In the genomic region with DNA sequence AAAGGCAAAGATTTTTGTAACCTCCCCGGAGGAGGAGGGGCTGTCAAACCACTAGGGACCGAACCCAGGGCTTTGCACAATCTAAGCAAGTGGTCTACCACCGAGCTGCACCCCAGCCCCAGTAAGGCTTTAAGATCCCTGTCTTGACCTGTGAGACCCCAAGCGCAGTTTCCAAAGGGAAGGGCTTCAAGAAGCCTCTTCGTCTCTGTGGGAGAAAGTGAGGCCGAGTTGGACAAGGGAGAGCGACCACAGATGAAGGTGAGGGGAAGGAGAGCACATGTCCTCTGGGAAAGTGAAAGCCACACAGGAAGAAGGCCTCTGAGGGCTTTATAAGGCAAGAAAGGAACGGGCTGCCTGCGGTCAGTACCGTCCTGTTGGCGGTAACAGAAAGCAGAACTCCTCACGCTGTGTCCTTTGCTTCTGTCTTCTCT, we compare ENCODE assay signal across 8 mouse cellular contexts. TPM values are rescaled to one million over a fixed set of nuclear protein-coding genes. Genes with fewer than 3 reads are reported as not detected.
A peak's percentile ranks its signal among the peaks of the same experiment; 100 is the strongest.
DNase-seq lines count a peak whose midpoint lies in the region; ATAC-seq lines count a peak whose summit lies in the region.

No protein-coding gene starts in this region.

- no peaks in the 10 kb centered on the region for H3K9me3 ChIP-seq in liver, embryonic 13.5 days (replicated peaks)

- H3K9ac ChIP-seq in liver, embryonic 13.5 days = peak overlapping the region; percentile 22; the same call in 1 of the 2 replicates

- H3K4me3 ChIP-seq in liver, embryonic 13.5 days (replicated peaks) = peak overlapping the region; percentile 21; the same call in 1 of the 2 replicates

- peak; percentile 86 for ATAC-seq in granulocyte monocyte progenitor cell, adult 5-6 weeks (replicated peaks; ENCODE audit: poor library complexity, severe bottlenecking)
- 0 out of 2 replicates have a peak, but pooled peaks have one; percentile 31 for ATAC-seq in liver, embryonic 13.5 days (ENCODE audit: low read depth)

- H3K4me1 ChIP-seq in liver, embryonic 13.5 days (replicated peaks) = peaks cover 13% of the 10 kb centered on the region; the same call in 1 of the 2 replicates

- 13% methylated on average over 12 of the region's 12 CpGs for WGBS in liver, embryonic 13.5 days (ENCODE audit: insufficient replicate concordance)

- no peaks in the 10 kb centered on the region for H3K27me3 ChIP-seq in liver, embryonic 13.5 days

- H3K4me2 ChIP-seq in liver, embryonic 13.5 days = peak overlapping the region; percentile 55

- no peaks in the 10 kb centered on the region for H3K36me3 ChIP-seq in liver, embryonic 13.5 days

- DNase-seq in right cerebral cortex, postnatal 10 days (ENCODE audit: low spot score in 2 of 2) = peak; percentile 35 to 46
- no peak for DNase-seq in right cerebral cortex, postnatal 4 days
- peak; percentile 16 for DNase-seq in liver, embryonic 13.5 days
- DNase-seq in skeletal muscle tissue, adult 2 months (ENCODE audit: low read depth, low spot score) = peak; percentile 60
- no peak for DNase-seq in retina, postnatal 1 day
- DNase-seq in adipocyte (ENCODE audit: low spot score) = no peak
- no peak for DNase-seq in cerebellum, postnatal 14 days

- peak overlapping the region; percentile 34 for H3K27ac ChIP-seq in liver, embryonic 13.5 days

RNA-seq across cellular contexts. Expression of gene Bex6, which starts 10.4 kb away (rescaled TPM):
- total RNA-seq in granulocyte monocyte progenitor cell, adult 5-6 weeks (2014; fragmentation: Nextera tagmentation) = 102 and 159 TPM in 2 replicates
- total RNA-seq in granulocyte monocyte progenitor cell, adult 5-6 weeks (2017) = 86.7 and 90.4 TPM in 2 replicates
- 1.3 and 1.5 TPM in 2 replicates for polyA plus RNA-seq in liver, embryonic 13.5 days (2015; fragmentation: Nextera tagmentation; extraction: Ambion mirVana)

RNA-seq across cellular contexts. Expression of gene Nrros, which starts 24.6 kb away (rescaled TPM):
- total RNA-seq in granulocyte monocyte progenitor cell, adult 5-6 weeks (2014; fragmentation: Nextera tagmentation) = 185 and 192 TPM in 2 replicates
- 110 and 119 TPM in 2 replicates for total RNA-seq in granulocyte monocyte progenitor cell, adult 5-6 weeks (2017)
- polyA plus RNA-seq in liver, embryonic 13.5 days (2015; fragmentation: Nextera tagmentation; extraction: Ambion mirVana) = 22.6 and 23.9 TPM in 2 replicates

RNA-seq across cellular contexts. Expression of gene Fbxo45, which starts 56.9 kb away (rescaled TPM):
- 10.8 and 17.9 TPM in 2 replicates for total RNA-seq in granulocyte monocyte progenitor cell, adult 5-6 weeks (2014; fragmentation: Nextera tagmentation)
- total RNA-seq in granulocyte monocyte progenitor cell, adult 5-6 weeks (2017) = 21.9 and 22.5 TPM in 2 replicates
- 5.5 and 5.6 TPM in 2 replicates for polyA plus RNA-seq in liver, embryonic 13.5 days (2015; fragmentation: Nextera tagmentation; extraction: Ambion mirVana)

RNA-seq across cellular contexts. Expression of gene Wdr53, which starts 57.0 kb away (rescaled TPM):
- 13.5 and 22.1 TPM in 2 replicates for total RNA-seq in granulocyte monocyte progenitor cell, adult 5-6 weeks (2014; fragmentation: Nextera tagmentation)
- total RNA-seq in granulocyte monocyte progenitor cell, adult 5-6 weeks (2017) = 12.9 and 16.0 TPM in 2 replicates
- polyA plus RNA-seq in liver, embryonic 13.5 days (2015; fragmentation: Nextera tagmentation; extraction: Ambion mirVana) = 13.0 and 14.3 TPM in 2 replicates

Comparison
In these comparisons a context has a peak if more than half of its experiments do, and no peak if none do; other contexts are left out.
1. DNase-seq: peak in right cerebral cortex, postnatal 10 days (2 of 2), liver, embryonic 13.5 days (single experiment) and skeletal muscle tissue, adult 2 months (single experiment); none in right cerebral cortex, postnatal 4 days (single experiment), retina, postnatal 1 day (single experiment), adipocyte (single experiment) and cerebellum, postnatal 14 days (0 of 2).